Mouse (Mus musculus) intestine, embryonic 14.5 days (tissue): ENCODE measurements at regions not wholly inside any gene's neighbourhood (a gene's known extent, or its start where the extent isn't known, plus 50 kb on each side); places are given as distances from the start of the nearest gene placed in this dataset.

Experiments used
- ATAC-seq: fragments of 200-750 bp; cut with Nextera tagmentation; replicated peaks from 2 replicates; pipeline ENCODE4 v1.8.0; 2017; ENCODE audit warnings: low read depth, moderate number of reproducible peaks, moderate TSS enrichment, moderate library complexity; ENCODE audit not compliant: low FRiP score, low TSS enrichment
- DNase-seq: peaks from one replicate; pipeline ENCODE4 v3.0.0-alpha.2; 2018; ENCODE audit warnings: low spot score
- H3K27ac ChIP-seq: fragments of 300-500 bp; sonication (generic); 2 replicates; pipeline ENCODE4 v1.5.1; 2014; ENCODE audit warnings: low read depth, mild to moderate bottlenecking, control low read depth
- H3K27me3 ChIP-seq: fragments of 300-500 bp; sonication (generic); replicated peaks from 2 replicates; pipeline ENCODE4 v1.6.1; 2014; ENCODE audit warnings: low read length, control low read depth; ENCODE audit not compliant: control insufficient read depth, insufficient read depth
- H3K36me3 ChIP-seq: fragments of 300-500 bp; sonication (generic); 2 replicates; pipeline ENCODE4 v1.6.1; 2014; ENCODE audit warnings: low read length, control low read depth; ENCODE audit not compliant: control insufficient read depth, insufficient read depth
- H3K4me1 ChIP-seq: fragments of 300-500 bp; sonication (generic); replicated peaks from 2 replicates; pipeline ENCODE4 v1.6.1; 2014; ENCODE audit warnings: low read length, control low read depth, mixed read lengths; ENCODE audit not compliant: control insufficient read depth, insufficient read depth
- H3K4me2 ChIP-seq: fragments of 300-500 bp; sonication (generic); 2 replicates; pipeline ENCODE4 v1.6.1; 2014; ENCODE audit warnings: low read length
- H3K4me3 ChIP-seq: fragments of 300-500 bp; sonication (generic); 2 replicates; pipeline ENCODE4 v1.5.1; 2014; ENCODE audit warnings: low read depth, low read length, control low read depth, mixed read lengths
- H3K9ac ChIP-seq: fragments of 300-500 bp; sonication (generic); 2 replicates; pipeline ENCODE4 v1.6.1; 2014; ENCODE audit warnings: mild to moderate bottlenecking, low read length
- H3K9me3 ChIP-seq: fragments of 300-500 bp; sonication (generic); 2 replicates; pipeline ENCODE4 v1.6.1; 2016; ENCODE audit warnings: low read length, control low read depth; ENCODE audit not compliant: control insufficient read depth
- WGBS: fragments of 180-500 bp; shearing (Covaris S2); extraction: QIAGEN DNeasy Blood & Tissue Kit; methylation state at CpG from one replicate; pipeline ENCODE4 v1.1.7; 2014; 5-methylcytosine and 5-hydroxymethylcytosine counted together

- Histone ChIP-seq H3K9ac (no peak overlapping the region), H3K27me3 (no peaks in the 10 kb centered on the region), H3K4me2 (no peak overlapping the region), H3K4me1 (no peaks in the 10 kb centered on the region), H3K27ac (no peak overlapping the region), H3K4me3 (no peak overlapping the region), H3K36me3 (no peaks in the 10 kb centered on the region), H3K9me3 (no peaks in the 10 kb centered on the region)
- WGBS = 83% methylated on average over 3 of the region's 3 CpGs
- ATAC-seq (no peak), DNase-seq (no peak)
These were observed 1478.4 kb upstream of the Gm7489 start for GRCm38 (mm10) chr15:52406156-52406885.

- Histone ChIP-seq H3K9ac (no peak overlapping the region), H3K4me2 (peak overlapping the region; percentile 15), H3K4me1 (no peaks in the 10 kb centered on the region; the same call in 1 of the 2 replicates), H3K4me3 (no peak overlapping the region), H3K9me3 (no peaks in the 10 kb centered on the region), H3K27ac (no peak overlapping the region), H3K36me3 (no peaks in the 10 kb centered on the region), H3K27me3 (no peaks in the 10 kb centered on the region)
- 42% methylated on average over 18 of the region's 18 CpGs for WGBS
- no peak for DNase-seq
- no peak for ATAC-seq
These were observed 1471.6 kb upstream of the Gm7489 start for GRCm38 (mm10) chr15:52412869-52413771.

- no peak for ATAC-seq
- no peak overlapping the region for H3K4me2 ChIP-seq
These were observed 1458.7 kb upstream of the Gm7489 start for GRCm38 (mm10) chr15:52425976-52426375.

GRCm38 (mm10) chr15:52430491-52431158 lies 1454.1 kb upstream of the Gm7489 start:
- Histone ChIP-seq H3K4me2 (no peak overlapping the region), H3K9me3 (no peaks in the 10 kb centered on the region), H3K9ac (no peak overlapping the region), H3K27ac (no peak overlapping the region), H3K36me3 (no peaks in the 10 kb centered on the region), H3K27me3 (no peaks in the 10 kb centered on the region), H3K4me1 (no peaks in the 10 kb centered on the region), H3K4me3 (no peak overlapping the region)
- ATAC-seq = no peak
- no peak for DNase-seq
- WGBS = 84% methylated on average over 6 of the region's 6 CpGs

More at GRCm38 (mm10) chr15:52425976-52426375, 1458.7 kb upstream of the Gm7489 start:
- Histone ChIP-seq H3K27me3 (no peaks in the 10 kb centered on the region), H3K9me3 (no peaks in the 10 kb centered on the region), H3K27ac (no peak overlapping the region), H3K36me3 (no peaks in the 10 kb centered on the region), H3K4me1 (no peaks in the 10 kb centered on the region), H3K4me3 (no peak overlapping the region), H3K9ac (no peak overlapping the region)
- no peak for DNase-seq

GRCm38 (mm10) chr15:52433639-52434038 lies 1451.1 kb upstream of the Gm7489 start:
- DNase-seq (no peak), ATAC-seq (no peak)
- H3K9ac ChIP-seq = no peak overlapping the region
- no peaks in the 10 kb centered on the region for H3K4me1 ChIP-seq
- no peaks in the 10 kb centered on the region for H3K9me3 ChIP-seq
- H3K27ac ChIP-seq = no peak overlapping the region
- no peaks in the 10 kb centered on the region for H3K27me3 ChIP-seq
- WGBS = 73% methylated on average over 2 of the region's 2 CpGs
- no peak overlapping the region for H3K4me2 ChIP-seq
- H3K36me3 ChIP-seq = no peaks in the 10 kb centered on the region
- no peak overlapping the region for H3K4me3 ChIP-seq

GRCm38 (mm10) chr15:52438403-52438802 lies 1446.3 kb upstream of the Gm7489 start:
- Histone ChIP-seq H3K4me1 (no peaks in the 10 kb centered on the region), H3K4me2 (no peak overlapping the region), H3K27me3 (no peaks in the 10 kb centered on the region), H3K27ac (no peak overlapping the region), H3K9ac (no peak overlapping the region), H3K36me3 (no peaks in the 10 kb centered on the region), H3K4me3 (no peak overlapping the region), H3K9me3 (no peaks in the 10 kb centered on the region)
- ATAC-seq (no peak), DNase-seq (no peak)
- WGBS = 92% methylated on average over 1 of the region's 1 CpGs

GRCm38 (mm10) chr15:52458782-52459181 lies 1425.9 kb upstream of the Gm7489 start:
- DNase-seq (peak; percentile 90), ATAC-seq (peak; percentile 68; the same call in 1 of the 2 replicates)
- WGBS = 0% methylated on average over 3 of the region's 3 CpGs
- H3K9me3 ChIP-seq = no peaks in the 10 kb centered on the region
- H3K9ac ChIP-seq = no peak overlapping the region
- no peak overlapping the region for H3K4me3 ChIP-seq
- H3K4me2 ChIP-seq = no peak overlapping the region
- H3K36me3 ChIP-seq = no peaks in the 10 kb centered on the region
- no peaks in the 10 kb centered on the region for H3K27me3 ChIP-seq
- H3K27ac ChIP-seq = no peak overlapping the region
- peaks cover 5% of the 10 kb centered on the region for H3K4me1 ChIP-seq

- no peaks in the 10 kb centered on the region for H3K36me3 ChIP-seq
- ATAC-seq (no peak), DNase-seq (no peak)
- H3K9ac ChIP-seq = no peak overlapping the region
- H3K27ac ChIP-seq = no peak overlapping the region
- no peak overlapping the region for H3K4me3 ChIP-seq
- 88% methylated on average over 1 of the region's 1 CpGs for WGBS
- peaks cover 5% of the 10 kb centered on the region for H3K4me1 ChIP-seq
- H3K9me3 ChIP-seq = no peaks in the 10 kb centered on the region
- no peaks in the 10 kb centered on the region for H3K27me3 ChIP-seq
- H3K4me2 ChIP-seq = no peak overlapping the region
These were observed 1425.4 kb upstream of the Gm7489 start for GRCm38 (mm10) chr15:52459315-52459714.
